Mouse (Mus musculus): Measurements from ENCODE around the gene Adgrl1. TPM values are rescaled to one million over a fixed set of nuclear protein-coding genes. Genes with fewer than 3 reads are reported as not detected.

Gene Adgrl1
- polyA plus RNA-seq, 1 experiment from 2014 or later: 23.5 TPM

DNA sequence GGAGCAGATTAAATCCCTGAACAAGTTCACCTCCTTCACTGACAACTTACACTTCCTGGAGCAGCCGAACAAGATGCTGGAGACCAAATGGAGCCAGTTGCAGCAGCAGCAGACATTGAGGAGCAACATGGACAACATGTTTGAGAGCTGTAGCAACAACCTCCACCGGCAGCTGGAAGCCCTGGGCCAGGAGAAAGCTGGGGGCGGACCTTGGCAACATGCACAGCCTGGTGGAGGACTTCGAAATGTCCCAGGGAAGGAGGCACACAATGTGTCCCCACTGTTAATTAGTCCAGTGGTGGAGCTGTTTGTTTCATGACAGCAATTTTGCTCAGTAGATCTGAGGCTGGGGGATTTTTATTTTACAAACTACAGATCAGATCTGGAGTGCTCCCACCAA is 7.8 kb upstream of the Adgrl1 start:
- Histone ChIP-seq H3K27ac (no peak overlapping the region), H3K36me3 (no peaks in the 10 kb centered on the region), H3K4me1 (peaks cover 3% of the 10 kb centered on the region), H3K27me3 (peaks cover 10% of the 10 kb centered on the region), H3K9me3 (no peaks in the 10 kb centered on the region), H3K9ac (no peak overlapping the region), H3K4me3 (no peak overlapping the region), H3K4me2 (no peak overlapping the region)
- whole genome bisulfite sequencing: 55% methylated on average over 4 of the region's 4 CpGs
- no peak for ATAC-seq (ENCODE audit: insufficient number of reproducible peaks, low FRiP score, low TSS enrichment, low read depth)

DNA sequence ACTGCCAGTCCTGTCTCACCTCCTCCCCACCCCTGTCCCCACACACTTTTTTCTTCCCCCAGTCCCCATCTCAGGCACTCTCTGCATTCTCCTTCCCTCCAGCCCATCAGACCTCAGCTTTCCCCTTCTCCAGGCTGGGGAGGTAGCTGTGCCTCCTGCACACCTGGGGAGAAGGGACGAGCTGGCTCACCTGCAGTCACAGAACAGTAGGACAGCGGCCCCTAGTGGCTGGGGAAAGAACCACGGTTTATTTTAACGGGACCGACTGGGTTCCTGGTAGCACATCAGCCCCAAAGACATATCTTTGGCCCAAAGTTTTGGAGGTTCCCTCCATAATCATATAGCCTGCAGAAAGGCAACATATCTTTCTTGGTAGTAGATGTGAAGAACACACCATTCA is 6.0 kb upstream of the Adgrl1 start:
- Histone ChIP-seq H3K9ac (no peak overlapping the region), H3K36me3 (no peaks in the 10 kb centered on the region), H3K9me3 (no peaks in the 10 kb centered on the region), H3K27ac (no peak overlapping the region), H3K4me1 (peaks cover 21% of the 10 kb centered on the region), H3K4me2 (no peak overlapping the region), H3K4me3 (no peak overlapping the region), H3K27me3 (peaks cover 10% of the 10 kb centered on the region)
- no peak for ATAC-seq (ENCODE audit: insufficient number of reproducible peaks, low FRiP score, low TSS enrichment, low read depth)
- 3% methylated on average over 5 of the region's 5 CpGs for WGBS

DNA sequence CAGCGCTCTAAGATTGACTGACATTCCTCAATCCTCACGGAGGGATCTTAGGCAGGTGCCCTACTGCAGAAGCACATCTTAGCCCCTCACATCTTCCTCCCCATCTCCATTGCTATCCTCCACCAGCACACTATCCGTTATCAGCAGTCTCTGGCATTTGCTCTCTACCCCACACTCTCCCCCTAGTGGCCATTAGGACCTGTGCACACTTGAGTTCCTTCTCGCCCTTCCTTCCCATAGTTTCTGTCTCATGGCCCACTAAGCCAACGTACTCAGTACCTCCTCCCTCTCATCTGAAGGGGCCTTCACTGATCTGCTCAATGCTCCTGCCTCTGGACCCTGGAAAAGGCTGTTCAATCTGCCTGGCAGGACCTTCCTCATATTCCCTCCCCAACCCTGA is 4.0 kb upstream of the Adgrl1 start:
- H3K4me2 ChIP-seq: no peak overlapping the region

DNA sequence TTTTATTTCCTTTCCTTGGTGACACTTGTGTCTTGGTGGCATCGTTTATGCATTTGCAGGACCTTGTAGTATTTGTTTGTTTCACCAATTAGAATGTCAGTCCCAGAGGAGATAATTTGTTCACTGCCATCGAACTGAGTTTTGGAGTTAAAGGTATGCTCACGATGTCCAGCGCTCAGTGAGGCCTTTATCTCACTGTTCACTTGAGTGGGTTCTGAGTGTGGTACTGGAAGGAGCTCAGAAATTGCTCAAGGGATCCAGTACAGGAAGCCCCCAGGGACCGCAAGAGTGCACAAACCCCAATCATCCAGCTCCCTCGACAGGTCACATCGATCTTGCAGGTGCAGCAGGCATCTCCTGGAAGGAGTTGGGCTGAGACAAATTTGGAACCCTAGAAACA is 3.4 kb upstream of the Adgrl1 start:
- peaks cover 31% of the 10 kb centered on the region for H3K4me1 ChIP-seq
- H3K27me3 ChIP-seq: peaks cover 10% of the 10 kb centered on the region
- WGBS: 83% methylated on average over 7 of the region's 7 CpGs
- H3K36me3 ChIP-seq: no peaks in the 10 kb centered on the region
- no peak for ATAC-seq (ENCODE audit: insufficient number of reproducible peaks, low FRiP score, low TSS enrichment, low read depth)
- H3K4me2 ChIP-seq: no peak overlapping the region
- no peak overlapping the region for H3K4me3 ChIP-seq
- no peak overlapping the region for H3K27ac ChIP-seq
- no peak overlapping the region for H3K9ac ChIP-seq
- no peaks in the 10 kb centered on the region for H3K9me3 ChIP-seq

More for the DNA sequence above, 4.0 kb upstream of the Adgrl1 start:
- Histone ChIP-seq H3K27ac (no peak overlapping the region), H3K36me3 (no peaks in the 10 kb centered on the region), H3K9ac (no peak overlapping the region), H3K9me3 (no peaks in the 10 kb centered on the region), H3K4me3 (no peak overlapping the region), H3K27me3 (peaks cover 10% of the 10 kb centered on the region), H3K4me1 (peaks cover 25% of the 10 kb centered on the region)
- no peak for ATAC-seq (ENCODE audit: insufficient number of reproducible peaks, low FRiP score, low TSS enrichment, low read depth)
- 7% methylated on average over 5 of the region's 5 CpGs for WGBS

DNA sequence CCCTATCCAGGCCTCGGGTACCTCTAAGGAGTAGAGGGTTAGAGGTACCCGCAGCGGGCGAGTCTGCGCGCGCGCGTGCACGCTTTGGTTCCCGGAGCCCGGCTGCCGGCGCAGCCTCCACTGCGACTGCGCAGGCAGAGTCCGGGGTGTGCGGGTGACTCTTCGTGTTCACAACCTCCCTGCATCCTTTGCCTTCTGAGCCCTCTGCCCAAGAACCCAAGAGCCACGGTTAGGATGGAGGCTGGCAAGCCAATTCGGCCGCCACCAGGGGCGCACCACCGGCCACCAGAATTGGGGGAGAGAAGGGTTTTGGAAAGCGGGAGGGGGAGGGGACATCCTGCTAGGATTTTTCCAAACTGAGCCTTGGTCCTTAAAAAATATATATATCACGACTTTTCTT is 2.7 kb upstream of the Adgrl1 start:
- ATAC-seq (ENCODE audit: insufficient number of reproducible peaks, low FRiP score, low TSS enrichment, low read depth): no peak
- H3K4me1 ChIP-seq: peaks cover 38% of the 10 kb centered on the region
- 0 out of 2 replicates have a peak overlapping the region, but pooled peaks have one; percentile 99 for H3K27ac ChIP-seq
- peak overlapping the region; percentile 61 for H3K4me2 ChIP-seq
- H3K4me3 ChIP-seq: peak overlapping the region; percentile 29
- H3K27me3 ChIP-seq: peaks cover 10% of the 10 kb centered on the region
- H3K36me3 ChIP-seq: no peaks in the 10 kb centered on the region
- no peak overlapping the region for H3K9ac ChIP-seq
- WGBS: 3% methylated on average over 26 of the region's 26 CpGs
- H3K9me3 ChIP-seq: no peaks in the 10 kb centered on the region

DNA sequence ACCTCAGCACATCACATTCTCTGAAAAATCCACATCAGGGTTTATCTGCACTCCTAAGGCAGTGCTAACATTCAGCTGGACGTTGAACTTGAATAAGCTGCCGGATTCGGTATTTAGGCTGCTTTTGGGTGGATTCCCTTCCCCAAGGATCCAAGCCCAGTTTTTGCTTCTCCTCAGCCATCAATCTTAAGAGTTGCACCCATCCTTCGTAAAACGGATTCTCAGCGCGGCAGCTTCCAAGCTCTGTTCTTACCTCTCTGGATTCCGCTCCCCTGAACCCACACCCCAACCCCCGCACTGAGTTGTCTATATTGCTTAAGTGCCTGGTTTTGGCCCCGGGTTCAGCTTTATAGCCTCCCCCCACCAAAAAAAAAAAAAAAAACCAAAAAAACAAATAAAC is 1.4 kb upstream of the Adgrl1 start:
- no peak for ATAC-seq (ENCODE audit: insufficient number of reproducible peaks, low FRiP score, low TSS enrichment, low read depth)
- Histone ChIP-seq H3K9me3 (no peaks in the 10 kb centered on the region), H3K27ac (peak overlapping the region; percentile 99), H3K9ac (no peak overlapping the region), H3K4me1 (peaks cover 51% of the 10 kb centered on the region), H3K4me2 (peak overlapping the region; percentile 84), H3K36me3 (no peaks in the 10 kb centered on the region), H3K27me3 (peaks cover 10% of the 10 kb centered on the region), H3K4me3 (peak overlapping the region; percentile 96)
- 3% methylated on average over 10 of the region's 10 CpGs for WGBS

DNA sequence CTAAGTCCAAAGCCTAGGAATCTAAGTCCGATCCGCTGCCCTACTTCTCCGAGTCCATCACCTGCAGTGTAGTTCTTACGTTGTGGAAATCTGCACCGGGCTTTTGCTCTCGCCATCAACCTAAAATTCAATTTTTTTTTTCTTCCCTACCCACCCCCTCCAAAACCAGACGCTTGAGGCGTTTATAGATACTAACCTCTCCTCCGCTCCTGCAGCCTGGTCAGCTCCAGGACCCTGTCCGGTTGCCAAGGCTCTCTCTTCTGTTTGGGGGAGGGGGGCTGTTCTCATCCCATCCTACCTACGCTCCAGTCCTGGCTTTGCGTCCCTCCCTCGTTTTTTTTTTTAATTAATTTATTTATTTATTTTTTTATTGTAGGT is 931 bp upstream of the Adgrl1 start:
- peak overlapping the region; percentile 99 for H3K27ac ChIP-seq
- no peaks in the 10 kb centered on the region for H3K9me3 ChIP-seq
- peak overlapping the region; percentile 96 for H3K4me3 ChIP-seq
- no peaks in the 10 kb centered on the region for H3K36me3 ChIP-seq
- H3K27me3 ChIP-seq: peaks cover 10% of the 10 kb centered on the region
- WGBS: under 1% methylated on average over 13 of the region's 13 CpGs
- peak overlapping the region; percentile 84 for H3K4me2 ChIP-seq
- peaks cover 56% of the 10 kb centered on the region for H3K4me1 ChIP-seq
- H3K9ac ChIP-seq: no peak overlapping the region
- ATAC-seq (ENCODE audit: insufficient number of reproducible peaks, low FRiP score, low TSS enrichment, low read depth): peak; percentile 59

DNA sequence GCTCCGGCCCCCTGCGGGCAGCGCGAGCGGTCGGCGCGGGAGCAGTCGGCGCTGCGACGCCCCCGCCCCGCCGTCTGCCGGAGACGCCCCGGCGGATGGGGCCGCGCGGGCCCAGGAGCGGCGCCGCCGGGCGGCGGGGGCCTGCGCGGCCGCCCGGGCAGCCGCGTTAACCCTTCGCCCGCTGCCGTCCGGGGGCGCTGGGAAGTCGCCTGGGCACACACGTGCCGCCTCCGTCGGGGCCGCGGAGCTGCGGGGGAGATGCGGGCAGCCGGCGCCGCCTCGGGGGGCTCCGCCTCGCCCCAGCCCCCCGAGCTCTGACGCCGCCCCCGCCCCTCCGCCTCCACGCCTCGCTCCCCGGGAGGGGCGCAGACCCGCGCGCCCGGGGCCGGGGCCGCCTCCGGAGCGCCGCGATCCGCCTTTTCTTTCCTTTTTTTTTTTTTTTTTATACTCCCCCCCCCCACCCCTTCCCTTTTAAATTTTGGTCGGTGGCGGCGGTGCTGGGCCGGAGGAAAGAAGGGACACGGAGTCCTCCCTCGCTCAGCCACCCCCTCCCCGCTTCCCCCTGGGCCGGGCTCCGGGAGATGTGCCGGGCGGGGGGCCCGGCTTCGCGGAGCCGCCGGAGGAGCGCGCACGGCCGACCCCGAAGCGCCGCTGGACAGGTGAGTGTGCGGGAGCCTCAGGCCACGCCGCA is 506 bp downstream of the Adgrl1 start:
- no peaks in the 10 kb centered on the region for H3K9me3 ChIP-seq
- under 1% methylated on average over 79 of the region's 100 CpGs for WGBS
- peak overlapping the region; percentile 99 for H3K27ac ChIP-seq
- peaks cover 66% of the 10 kb centered on the region for H3K4me1 ChIP-seq
- peaks cover 2% of the 10 kb centered on the region; the same call in 1 of the 2 replicates for H3K36me3 ChIP-seq
- peak overlapping the region; percentile 85 for H3K9ac ChIP-seq
- H3K4me3 ChIP-seq: peak overlapping the region; percentile 96
- peak overlapping the region; percentile 84 for H3K4me2 ChIP-seq
- peaks cover 4% of the 10 kb centered on the region for H3K27me3 ChIP-seq
- ATAC-seq (ENCODE audit: insufficient number of reproducible peaks, low FRiP score, low TSS enrichment, low read depth): no peak

DNA sequence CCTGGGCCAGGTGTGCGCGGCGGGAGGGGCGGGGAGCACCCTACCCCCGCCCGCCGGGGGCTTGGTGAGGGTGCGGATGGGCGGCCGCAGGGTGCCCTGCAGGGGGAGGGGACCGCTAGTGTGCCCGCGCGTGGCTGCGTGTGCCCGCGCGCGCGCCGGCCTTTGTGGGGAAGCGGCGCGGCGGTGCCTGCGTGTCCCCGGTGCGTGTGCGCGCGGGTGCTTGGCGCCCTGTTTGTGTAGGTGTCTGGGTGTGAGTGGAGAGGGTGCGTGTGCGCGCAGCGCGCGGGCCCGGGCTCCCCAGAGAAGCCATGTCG is 1.0 kb downstream of the Adgrl1 start:
- peaks cover 68% of the 10 kb centered on the region for H3K4me1 ChIP-seq
- peak overlapping the region; percentile 96 for H3K4me3 ChIP-seq
- H3K4me2 ChIP-seq: peak overlapping the region; percentile 84
- H3K9ac ChIP-seq: peak overlapping the region; percentile 85
- peaks cover 7% of the 10 kb centered on the region for H3K36me3 ChIP-seq
- H3K9me3 ChIP-seq: no peaks in the 10 kb centered on the region
- WGBS: 0% methylated on average over 34 of the region's 40 CpGs
- no peaks in the 10 kb centered on the region; the same call in none of the 2 replicates for H3K27me3 ChIP-seq
- peak overlapping the region; percentile 99 for H3K27ac ChIP-seq
- no peak for ATAC-seq (ENCODE audit: insufficient number of reproducible peaks, low FRiP score, low TSS enrichment, low read depth)

DNA sequence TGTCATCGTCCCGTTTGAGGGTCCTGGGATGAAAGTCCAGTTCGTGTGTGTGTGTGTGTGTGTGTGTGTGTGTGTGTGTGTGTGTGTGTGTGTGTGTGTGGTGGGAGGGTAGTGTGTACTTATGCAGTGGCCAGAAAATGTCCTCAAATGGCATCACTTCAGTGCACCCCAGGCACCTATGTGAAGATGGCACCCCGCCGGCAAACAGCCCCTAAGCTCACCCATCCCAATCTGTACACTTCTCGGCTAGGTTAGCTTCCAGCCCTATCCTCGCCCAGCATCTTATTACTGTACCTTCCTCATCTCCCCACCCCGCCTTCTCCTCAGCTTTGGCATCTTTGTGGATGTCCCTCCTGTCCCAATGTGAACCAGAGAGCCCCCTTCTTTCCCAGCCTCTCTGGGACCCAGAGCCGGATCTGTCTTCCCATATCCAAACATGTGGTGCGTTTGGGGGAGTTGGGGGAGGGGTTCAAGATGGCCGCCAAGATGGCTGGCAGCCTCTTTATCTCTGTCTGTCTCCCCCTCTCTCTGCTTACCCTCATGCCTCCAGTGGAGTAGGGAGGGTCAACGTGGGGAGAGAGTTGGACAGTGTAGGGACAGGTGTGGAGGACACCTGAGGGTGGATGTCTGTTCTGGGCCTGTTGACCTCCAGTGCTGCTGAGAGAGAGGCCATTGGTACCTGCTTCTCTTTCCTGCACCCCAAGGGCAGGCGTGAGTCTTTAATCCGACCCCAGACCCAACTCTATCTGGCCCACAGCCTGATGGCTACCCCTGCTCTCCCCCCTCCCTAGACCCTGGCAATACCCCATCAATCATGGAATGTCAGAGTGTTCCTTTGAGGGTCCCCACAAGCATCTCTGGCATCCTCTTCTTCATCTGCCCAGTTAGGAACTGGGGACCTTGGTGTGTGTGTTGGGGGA is 1.9 kb downstream of the Adgrl1 start:
- peaks cover 67% of the 10 kb centered on the region for H3K4me1 ChIP-seq
- WGBS: 11% methylated on average over 14 of the region's 14 CpGs
- no peak overlapping the region for H3K27ac ChIP-seq
- H3K9me3 ChIP-seq: no peaks in the 10 kb centered on the region
- no peak for ATAC-seq (ENCODE audit: insufficient number of reproducible peaks, low FRiP score, low TSS enrichment, low read depth)
- H3K4me2 ChIP-seq: peak overlapping the region; percentile 84
- no peaks in the 10 kb centered on the region; the same call in 1 of the 2 replicates for H3K27me3 ChIP-seq
- H3K36me3 ChIP-seq: peaks cover 9% of the 10 kb centered on the region
- H3K9ac ChIP-seq: peak overlapping the region; percentile 85; the same call in 1 of the 2 replicates
- peak overlapping the region; percentile 96 for H3K4me3 ChIP-seq

DNA sequence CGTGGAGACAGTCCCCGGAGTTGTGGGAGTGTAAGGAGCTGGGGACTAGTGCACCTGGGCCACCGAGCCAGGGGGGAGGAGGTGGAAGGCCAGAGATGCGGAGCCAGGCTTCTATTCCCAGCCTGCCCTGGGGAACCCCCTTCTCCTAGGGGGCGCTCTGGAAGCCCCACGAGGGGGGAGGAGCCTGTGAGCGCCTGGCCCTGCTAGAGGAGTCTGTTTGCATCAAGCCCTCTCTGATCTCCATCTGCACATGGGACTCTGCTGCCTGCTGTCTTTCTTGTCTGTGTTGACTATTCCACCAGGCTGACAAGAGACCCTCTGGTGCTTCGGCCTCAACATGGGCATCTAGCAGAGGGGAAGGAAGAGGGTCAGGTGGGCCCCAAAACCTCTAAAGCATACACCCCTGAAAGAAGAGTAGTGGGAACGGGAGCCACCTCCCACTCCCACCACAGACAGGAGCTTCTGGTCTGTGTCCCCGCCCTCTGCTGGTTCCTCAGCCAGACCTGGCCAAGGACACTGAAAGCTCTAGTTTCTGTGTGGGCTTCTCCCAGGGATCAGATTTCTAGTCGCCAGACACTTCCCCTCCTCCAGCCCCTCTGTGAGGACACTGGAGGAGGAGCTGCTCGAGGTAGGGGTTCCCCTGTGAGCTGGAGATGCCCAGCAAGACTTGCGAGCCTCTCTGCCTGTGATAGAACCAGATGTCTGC is 3.2 kb downstream of the Adgrl1 start:
- H3K27ac ChIP-seq: peak overlapping the region; percentile 47
- peaks cover 9% of the 10 kb centered on the region for H3K36me3 ChIP-seq
- no peaks in the 10 kb centered on the region for H3K27me3 ChIP-seq
- H3K9ac ChIP-seq: no peak overlapping the region
- no peaks in the 10 kb centered on the region for H3K9me3 ChIP-seq
- ATAC-seq (ENCODE audit: insufficient number of reproducible peaks, low FRiP score, low TSS enrichment, low read depth): no peak
- peak overlapping the region; percentile 14 for H3K4me3 ChIP-seq
- peaks cover 61% of the 10 kb centered on the region for H3K4me1 ChIP-seq
- H3K4me2 ChIP-seq: peak overlapping the region; percentile 84
- WGBS: 10% methylated on average over 11 of the region's 13 CpGs
